Mouse (Mus musculus) liver, adult 2 months (tissue): ENCODE measurements at regions not wholly inside any gene's neighbourhood (a gene's known extent, or its start where the extent isn't known, plus 50 kb on each side); places are given as distances from the start of the nearest gene placed in this dataset.

Source experiments
- CTCF ChIP-seq: fragments of 200-500 bp; IDR thresholded peaks from 2 replicates; pipeline ENCODE4 v1.5.1; 2011; ENCODE audit warnings: low read depth, low read length, control low read depth
- POLR2A ChIP-seq: fragments of 200-500 bp; IDR thresholded peaks from 2 replicates; pipeline ENCODE4 v1.6.1; 2011; ENCODE audit warnings: low read length, control low read depth; ENCODE audit not compliant: insufficient read depth; ENCODE audit errors: extremely low read depth

DNA sequence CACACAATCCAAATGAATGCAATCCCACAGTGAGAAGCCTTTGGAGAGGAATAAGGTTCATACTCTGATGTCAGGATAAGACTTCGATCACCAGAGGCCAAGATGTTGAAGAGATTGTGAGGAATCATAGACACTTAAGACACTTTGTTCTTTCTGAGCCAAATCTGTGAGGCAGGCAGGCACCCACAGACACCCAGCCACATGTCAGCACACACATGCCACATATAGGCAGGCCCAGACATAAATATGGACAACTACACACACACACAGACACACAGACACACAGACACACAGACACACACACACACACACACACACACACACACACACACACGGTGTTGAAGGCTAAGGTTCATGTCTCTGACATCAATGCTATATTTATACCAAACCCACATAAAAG is 185.1 kb upstream of the Frmd6 start:
- no peak for TF ChIP-seq CTCF
- TF ChIP-seq POLR2A = no peak
